Mouse (Mus musculus) embryonic facial prominence, embryonic 12.5 days (tissue): ENCODE measurements around the gene Stk39. TPM values are rescaled to one million over a fixed set of nuclear protein-coding genes. Genes with fewer than 3 reads are reported as not detected.

Experiments used
- ATAC-seq: fragments of 200-750 bp; cut with Nextera tagmentation; 2 replicates; pipeline ENCODE4 v1.8.0; 2017; ENCODE audit not compliant: insufficient number of reproducible peaks, insufficient read depth, low FRiP score, low TSS enrichment
- H3K27ac ChIP-seq: fragments of 300-500 bp; sonication (generic); 2 replicates; pipeline ENCODE4 v1.5.1; 2016; ENCODE audit warnings: mild to moderate bottlenecking
- H3K27me3 ChIP-seq: fragments of 300-500 bp; sonication (generic); 2 replicates; pipeline ENCODE4 v1.6.1; 2016; ENCODE audit warnings: mild to moderate bottlenecking, moderate library complexity
- H3K36me3 ChIP-seq: fragments of 300-500 bp; sonication (generic); 2 replicates; pipeline ENCODE4 v1.6.1; 2016; ENCODE audit warnings: mild to moderate bottlenecking
- H3K4me1 ChIP-seq: fragments of 300-500 bp; sonication (generic); 2 replicates; pipeline ENCODE4 v1.6.1; 2016
- H3K4me2 ChIP-seq: fragments of 300-500 bp; sonication (generic); replicated peaks from 2 replicates; pipeline ENCODE4 v1.6.1; 2016; ENCODE audit warnings: mild to moderate bottlenecking, moderate library complexity
- H3K4me3 ChIP-seq: fragments of 300-500 bp; sonication (generic); 2 replicates; pipeline ENCODE4 v1.5.1; 2016; ENCODE audit warnings: mild to moderate bottlenecking
- H3K9ac ChIP-seq: fragments of 300-500 bp; sonication (generic); 2 replicates; pipeline ENCODE4 v1.6.1; 2016; ENCODE audit warnings: mild to moderate bottlenecking, moderate library complexity
- H3K9me3 ChIP-seq: fragments of 300-500 bp; sonication (generic); 2 replicates; pipeline ENCODE4 v1.6.1; 2016; ENCODE audit warnings: mild to moderate bottlenecking, moderate library complexity
- WGBS: fragments of 180-500 bp; shearing (Covaris S2); methylation state at CpG from one replicate; pipeline ENCODE4 v1.1.7; 2016; 5-methylcytosine and 5-hydroxymethylcytosine counted together
- polyA plus RNA-seq: library from polyadenylated mRNA; unstranded; fragments of >200 nt; fragmentation: Nextera tagmentation; extraction: Ambion mirVana; gene quantifications from 2 replicates; pipeline ENCODE4 v1.2.1, GENCODE M21; 2016

Stk39 gene
- polyA plus RNA-seq, 1 experiment from 2014 or later, result 26.6 TPM

DNA sequence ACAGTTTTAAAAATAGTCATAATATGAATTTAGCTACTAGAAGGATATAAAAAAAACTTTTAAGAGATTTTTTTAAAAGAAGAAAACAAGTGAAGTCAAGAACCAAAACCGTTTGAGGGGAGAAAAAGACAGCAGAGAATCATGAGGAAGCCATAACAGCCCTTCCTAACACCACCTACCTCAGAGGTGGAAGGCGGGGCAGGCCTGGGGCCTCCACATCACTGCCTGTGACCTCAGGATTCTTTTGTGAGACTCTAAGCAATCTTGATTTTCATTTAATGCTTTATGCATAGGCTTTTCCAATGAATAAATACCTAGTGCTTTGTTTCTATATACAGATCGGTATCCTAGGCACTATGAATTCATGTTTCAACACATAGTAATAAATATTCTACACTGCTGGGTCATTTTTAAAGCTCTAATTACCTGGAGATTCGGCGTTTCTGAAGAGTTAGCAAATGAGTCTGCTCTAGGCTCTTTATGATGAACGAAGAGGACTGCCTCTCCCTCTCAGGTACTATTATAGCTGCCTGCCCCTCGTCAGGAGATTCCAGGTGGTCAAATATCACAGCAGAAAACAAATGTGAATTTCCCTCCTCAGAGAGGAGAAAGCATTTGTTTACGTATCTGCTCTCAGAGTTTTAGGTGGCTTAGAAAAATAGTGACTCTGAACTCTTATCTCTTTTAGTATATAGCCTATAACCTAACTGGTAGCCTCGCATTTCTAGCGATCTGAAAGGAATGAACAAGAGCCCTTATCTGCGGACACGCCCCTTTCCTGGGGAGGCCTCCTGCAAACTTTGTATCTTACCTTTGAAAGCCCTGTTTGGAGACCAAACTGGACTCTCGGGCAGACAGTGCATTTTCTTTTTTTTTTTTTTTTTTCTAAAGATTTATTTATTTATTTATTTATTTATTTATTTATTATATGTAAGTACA is 78.2 kb downstream of the Stk39 start:
- Histone ChIP-seq H3K27ac (no peak overlapping the region), H3K36me3 (peaks cover 4% of the 10 kb centered on the region; the same call in 1 of the 2 replicates), H3K27me3 (no peaks in the 10 kb centered on the region), H3K9ac (no peak overlapping the region), H3K4me1 (no peaks in the 10 kb centered on the region), H3K9me3 (no peaks in the 10 kb centered on the region), H3K4me3 (no peak overlapping the region), H3K4me2 (no peak overlapping the region)
- WGBS, result 82% methylated on average over 13 of the region's 13 CpGs
- ATAC-seq, result no peak

DNA sequence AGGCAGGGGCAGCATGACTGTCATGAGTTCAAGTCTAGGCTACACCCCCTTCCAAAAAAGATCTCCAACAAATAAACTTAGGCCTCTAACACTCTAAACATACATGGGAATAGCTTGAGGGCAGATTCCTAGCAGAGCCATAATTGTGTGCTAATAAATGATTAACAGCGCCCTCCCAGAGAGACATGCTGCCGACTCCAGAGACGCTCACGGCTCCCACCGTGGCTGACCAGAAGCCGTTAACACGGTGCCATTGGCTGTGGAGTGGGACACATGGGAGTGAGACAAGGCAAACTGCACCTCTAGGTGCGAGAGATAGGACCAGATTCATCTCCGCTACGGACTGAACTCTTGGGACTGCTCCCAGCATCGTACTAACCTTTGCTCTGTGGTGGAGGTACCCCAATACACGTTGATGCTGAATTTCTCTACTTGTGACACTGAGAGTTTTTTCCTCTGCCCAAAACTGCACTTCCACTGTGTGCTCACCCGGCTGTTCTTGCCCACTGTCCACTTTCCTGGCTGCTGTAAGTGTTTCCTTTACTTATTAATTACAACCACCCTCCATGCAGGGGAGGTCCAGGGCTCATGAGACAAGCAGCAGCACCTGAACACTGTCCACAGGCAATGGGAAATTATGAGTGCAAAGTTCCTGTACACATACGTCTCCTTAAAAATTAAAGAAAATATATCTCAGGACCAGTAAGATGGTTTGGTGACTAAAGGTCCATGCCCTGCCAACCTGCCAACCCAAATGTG is 84.1 kb downstream of the Stk39 start:
- Histone ChIP-seq H3K9ac (no peak overlapping the region), H3K4me1 (peaks cover 2% of the 10 kb centered on the region), H3K27ac (no peak overlapping the region), H3K9me3 (no peaks in the 10 kb centered on the region), H3K27me3 (no peaks in the 10 kb centered on the region), H3K4me2 (no peak overlapping the region), H3K36me3 (0 out of 2 replicates have a peak, but pooled peaks cover 6% of the 10 kb centered on the region), H3K4me3 (no peak overlapping the region)
- WGBS, result 90% methylated on average over 14 of the region's 14 CpGs
- ATAC-seq, result no peak

DNA sequence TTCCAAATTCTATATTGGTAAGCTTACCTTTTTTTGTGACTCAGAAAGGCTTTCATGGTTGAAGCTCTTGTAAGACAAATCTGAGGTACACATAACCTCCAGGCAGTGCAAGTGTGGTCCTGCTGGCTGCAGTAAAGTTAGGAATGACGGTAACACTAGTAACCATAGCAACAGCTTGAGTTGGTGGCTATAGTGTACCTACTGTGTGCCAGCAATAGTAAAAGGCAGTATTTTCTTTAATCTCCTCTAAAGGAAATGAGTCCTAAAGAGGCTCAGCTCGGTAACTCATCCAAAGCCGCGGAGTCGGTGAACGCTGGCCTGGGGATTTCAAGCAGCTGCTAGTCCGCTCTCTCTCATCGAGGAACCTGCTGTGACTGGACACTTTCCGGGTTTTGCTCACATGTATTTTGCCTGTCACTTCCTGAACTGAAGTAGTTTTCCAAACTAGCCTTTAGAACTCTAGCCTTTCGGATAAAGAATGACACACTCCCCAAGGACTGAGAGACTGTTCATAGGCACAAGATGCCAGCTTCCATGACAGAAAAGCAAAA is 85.7 kb downstream of the Stk39 start:
- H3K4me3 ChIP-seq, result no peak overlapping the region
- peaks cover 8% of the 10 kb centered on the region for H3K4me1 ChIP-seq
- no peak overlapping the region for H3K27ac ChIP-seq
- H3K27me3 ChIP-seq, result no peaks in the 10 kb centered on the region
- H3K9me3 ChIP-seq, result no peaks in the 10 kb centered on the region
- H3K9ac ChIP-seq, result no peak overlapping the region
- no peak overlapping the region for H3K4me2 ChIP-seq
- H3K36me3 ChIP-seq, result 0 out of 2 replicates have a peak, but pooled peaks cover 6% of the 10 kb centered on the region
- no peak for ATAC-seq
- WGBS, result 77% methylated on average over 10 of the region's 10 CpGs

DNA sequence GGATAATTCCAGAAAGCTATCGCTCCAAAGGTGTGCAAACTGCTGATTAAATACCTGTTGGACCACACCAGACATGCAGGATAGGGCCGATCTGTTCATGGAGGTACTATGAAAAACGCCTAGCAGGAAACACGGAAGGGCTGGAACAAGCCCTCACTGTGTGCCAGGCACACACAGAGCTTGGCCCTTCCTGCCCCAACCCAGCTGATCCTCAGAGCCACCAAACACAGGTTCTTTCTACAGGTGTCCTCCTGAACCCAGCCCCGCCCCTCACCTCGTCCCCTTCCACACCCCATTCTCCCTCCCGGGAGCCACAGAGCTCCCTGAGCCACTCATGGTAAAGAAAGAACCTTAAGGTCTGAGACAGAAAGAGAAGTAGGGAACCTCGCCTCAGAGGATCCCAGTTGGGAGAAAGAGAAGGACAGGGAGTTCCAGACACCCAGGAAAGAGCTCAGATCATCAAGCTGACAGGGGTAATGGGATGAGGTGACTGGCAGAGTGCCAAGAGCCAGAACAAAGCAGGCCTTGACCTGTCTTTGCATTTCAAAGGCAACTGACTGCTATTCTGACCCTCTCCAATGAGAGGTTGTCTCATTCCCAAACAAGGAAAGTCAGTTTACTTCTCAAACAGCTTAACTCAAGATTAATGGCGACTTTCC is 86.3 kb downstream of the Stk39 start:
- peaks cover 11% of the 10 kb centered on the region for H3K4me1 ChIP-seq
- H3K9me3 ChIP-seq, result no peaks in the 10 kb centered on the region
- H3K4me3 ChIP-seq, result no peak overlapping the region
- no peaks in the 10 kb centered on the region for H3K27me3 ChIP-seq
- ATAC-seq, result no peak
- H3K4me2 ChIP-seq, result no peak overlapping the region
- 0 out of 2 replicates have a peak, but pooled peaks cover 6% of the 10 kb centered on the region for H3K36me3 ChIP-seq
- H3K9ac ChIP-seq, result no peak overlapping the region
- no peak overlapping the region for H3K27ac ChIP-seq
- 81% methylated on average over 9 of the region's 9 CpGs for WGBS

DNA sequence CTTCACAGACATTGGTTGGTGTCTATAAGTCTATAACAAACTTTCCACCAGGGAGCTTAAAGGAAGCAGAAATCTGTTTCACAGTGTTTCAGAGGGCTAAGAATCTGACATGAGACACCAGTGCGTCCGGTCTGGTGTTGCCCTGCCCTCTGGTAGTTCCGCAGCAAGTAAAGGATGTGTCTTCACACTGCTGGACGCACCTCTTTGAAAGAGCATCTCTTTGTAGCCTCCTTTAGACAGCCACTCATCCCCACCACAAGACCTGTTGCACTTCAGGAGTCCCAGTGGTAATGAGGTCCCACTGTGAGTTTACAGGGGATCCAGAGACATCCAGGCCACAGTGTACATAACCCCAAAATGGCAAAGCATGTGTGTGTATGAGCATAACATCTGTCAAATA is 88.1 kb downstream of the Stk39 start:
- Histone ChIP-seq H3K27me3 (no peaks in the 10 kb centered on the region), H3K4me1 (peaks cover 17% of the 10 kb centered on the region), H3K4me2 (no peak overlapping the region), H3K9ac (no peak overlapping the region), H3K4me3 (no peak overlapping the region), H3K9me3 (no peaks in the 10 kb centered on the region), H3K36me3 (0 out of 2 replicates have a peak, but pooled peaks cover 6% of the 10 kb centered on the region), H3K27ac (no peak overlapping the region)
- WGBS, result 79% methylated on average over 4 of the region's 4 CpGs
- ATAC-seq, result no peak

DNA sequence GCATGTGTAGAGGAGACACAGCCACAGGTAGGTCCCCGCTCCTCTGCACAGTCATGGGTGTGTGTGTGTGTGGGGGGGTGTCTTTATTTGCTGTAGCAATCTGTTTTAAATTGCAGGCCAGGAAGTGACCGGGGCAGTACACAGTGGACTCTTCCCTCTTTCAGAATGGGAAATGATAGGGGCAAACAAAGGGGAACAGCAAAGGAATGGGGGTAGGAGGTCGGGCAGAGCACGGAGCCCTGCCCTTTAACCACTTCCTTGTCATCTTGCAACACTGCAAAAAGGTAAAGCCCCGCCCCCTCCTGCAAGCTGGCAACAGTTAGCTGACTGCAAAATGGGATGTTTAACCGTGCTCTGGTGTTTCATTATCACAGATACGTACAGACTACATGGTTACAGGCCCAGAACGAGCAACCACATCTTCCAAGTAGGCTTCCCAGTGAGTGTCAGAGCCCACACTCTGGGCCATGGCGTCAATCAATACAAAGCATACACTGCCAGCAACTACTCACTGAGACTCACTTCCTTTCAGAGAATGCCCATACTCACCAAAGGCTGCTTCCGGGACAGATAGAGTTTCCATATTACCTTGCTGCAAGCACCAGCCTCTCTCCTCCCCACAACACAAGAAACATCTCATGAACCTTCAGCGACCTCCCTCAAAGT is 89.5 kb downstream of the Stk39 start:
- H3K27ac ChIP-seq, result no peak overlapping the region
- no peak for ATAC-seq
- 0 out of 2 replicates have a peak, but pooled peaks cover 6% of the 10 kb centered on the region for H3K36me3 ChIP-seq
- no peaks in the 10 kb centered on the region for H3K9me3 ChIP-seq
- H3K4me3 ChIP-seq, result no peak overlapping the region
- no peak overlapping the region for H3K9ac ChIP-seq
- no peak overlapping the region for H3K4me2 ChIP-seq
- H3K27me3 ChIP-seq, result no peaks in the 10 kb centered on the region
- H3K4me1 ChIP-seq, result peaks cover 23% of the 10 kb centered on the region
- WGBS, result 53% methylated on average over 11 of the region's 11 CpGs

DNA sequence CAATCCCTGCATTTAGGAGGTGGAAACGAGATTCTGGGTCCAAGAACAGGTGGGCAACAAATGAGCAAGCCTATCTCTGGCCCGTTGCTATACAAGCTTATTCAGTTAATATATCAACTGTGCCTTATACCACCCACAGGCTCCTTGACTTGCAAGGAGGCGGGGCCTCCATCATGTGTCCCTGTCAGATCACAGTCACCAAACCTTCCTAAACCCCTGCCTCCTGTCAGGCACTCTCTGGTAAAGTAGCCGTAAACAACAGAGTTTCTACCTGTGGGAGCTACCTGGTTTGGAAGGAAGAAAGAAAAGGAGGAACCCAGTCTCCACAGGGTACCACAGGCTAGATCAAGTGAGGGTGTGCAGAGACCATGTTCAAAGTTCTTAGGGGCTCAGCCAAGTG is 90.2 kb downstream of the Stk39 start:
- no peaks in the 10 kb centered on the region for H3K9me3 ChIP-seq
- no peak overlapping the region for H3K4me2 ChIP-seq
- H3K4me1 ChIP-seq, result peaks cover 23% of the 10 kb centered on the region
- no peak overlapping the region for H3K9ac ChIP-seq
- 0 out of 2 replicates have a peak, but pooled peaks cover 6% of the 10 kb centered on the region for H3K36me3 ChIP-seq
- 81% methylated on average over 4 of the region's 4 CpGs for WGBS
- H3K4me3 ChIP-seq, result no peak overlapping the region
- no peak overlapping the region for H3K27ac ChIP-seq
- ATAC-seq, result no peak
- no peaks in the 10 kb centered on the region for H3K27me3 ChIP-seq

DNA sequence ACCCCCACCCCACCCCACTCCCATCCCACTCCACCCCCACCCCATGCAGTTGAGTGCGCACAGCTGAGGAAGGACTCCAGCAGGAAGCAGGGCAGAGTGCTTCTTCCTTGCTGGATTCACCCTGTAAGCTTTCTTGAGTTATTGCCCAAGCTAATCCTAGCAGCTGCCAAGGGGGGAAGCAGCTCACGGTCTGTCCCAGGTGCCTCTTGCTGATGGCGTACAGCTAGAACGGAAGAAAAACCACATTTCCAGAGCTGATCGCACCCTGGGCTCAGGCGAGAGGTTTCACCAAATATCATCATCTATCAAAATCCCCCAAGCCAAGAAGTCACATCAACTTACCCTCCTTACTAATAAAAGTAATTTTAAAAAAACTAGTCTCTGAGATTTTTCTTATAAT is 90.9 kb downstream of the Stk39 start:
- Histone ChIP-seq H3K4me3 (no peak overlapping the region), H3K4me2 (no peak overlapping the region), H3K4me1 (peaks cover 23% of the 10 kb centered on the region), H3K27me3 (no peaks in the 10 kb centered on the region), H3K27ac (no peak overlapping the region), H3K9me3 (no peaks in the 10 kb centered on the region), H3K36me3 (0 out of 2 replicates have a peak, but pooled peaks cover 6% of the 10 kb centered on the region), H3K9ac (no peak overlapping the region)
- no peak for ATAC-seq
- WGBS, result 57% methylated on average over 6 of the region's 6 CpGs

DNA sequence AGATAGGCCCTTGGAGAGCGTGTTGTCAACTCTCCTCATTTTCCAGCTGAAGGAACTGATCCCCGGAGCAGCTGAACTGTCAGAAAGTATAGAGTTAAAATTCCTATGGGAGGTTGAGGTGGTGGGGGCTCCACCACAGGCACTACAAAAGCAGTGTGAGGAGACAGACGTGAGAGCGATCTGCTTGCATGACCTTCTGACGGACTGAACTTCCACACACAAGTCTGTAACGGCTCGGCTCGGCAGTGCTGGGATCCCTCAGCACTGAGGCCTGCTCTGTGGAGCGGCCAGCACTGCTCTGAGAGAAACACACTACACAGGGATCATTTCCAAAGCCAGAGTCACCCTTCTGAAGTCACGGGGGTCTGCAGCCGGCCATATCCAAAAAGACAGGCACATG is 92.4 kb downstream of the Stk39 start:
- Histone ChIP-seq H3K27me3 (no peaks in the 10 kb centered on the region), H3K4me3 (no peak overlapping the region), H3K9me3 (no peaks in the 10 kb centered on the region), H3K4me1 (peaks cover 23% of the 10 kb centered on the region), H3K27ac (peak overlapping the region; percentile 9; the same call in 1 of the 2 replicates), H3K4me2 (no peak overlapping the region), H3K36me3 (no peaks in the 10 kb centered on the region), H3K9ac (no peak overlapping the region)
- 36% methylated on average over 11 of the region's 11 CpGs for WGBS
- peak; percentile 44; the same call in 1 of the 2 replicates for ATAC-seq

DNA sequence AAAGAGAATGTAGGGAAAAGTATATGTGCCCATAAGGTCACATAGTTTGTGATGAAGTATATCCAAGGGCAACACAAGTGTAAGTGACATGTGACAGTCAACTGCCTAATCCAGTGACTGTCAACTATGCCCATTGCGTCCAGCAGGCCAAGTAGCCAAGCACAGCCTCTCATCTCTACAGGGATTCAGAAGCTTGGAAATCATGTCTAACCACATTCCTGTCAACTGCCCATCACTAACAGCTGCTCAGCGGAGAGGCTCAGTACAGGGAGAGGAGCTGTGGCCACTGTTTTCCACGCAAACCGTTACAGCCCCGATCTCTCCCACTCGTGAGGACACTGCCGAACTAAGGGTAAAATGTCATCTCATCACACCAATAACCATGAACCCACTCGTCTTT is 93.7 kb downstream of the Stk39 start:
- no peaks in the 10 kb centered on the region for H3K9me3 ChIP-seq
- H3K4me2 ChIP-seq, result no peak overlapping the region
- 86% methylated on average over 8 of the region's 8 CpGs for WGBS
- no peak overlapping the region for H3K9ac ChIP-seq
- H3K36me3 ChIP-seq, result no peaks in the 10 kb centered on the region
- no peaks in the 10 kb centered on the region for H3K27me3 ChIP-seq
- no peak overlapping the region for H3K27ac ChIP-seq
- ATAC-seq, result no peak
- H3K4me3 ChIP-seq, result no peak overlapping the region
- H3K4me1 ChIP-seq, result peaks cover 23% of the 10 kb centered on the region

DNA sequence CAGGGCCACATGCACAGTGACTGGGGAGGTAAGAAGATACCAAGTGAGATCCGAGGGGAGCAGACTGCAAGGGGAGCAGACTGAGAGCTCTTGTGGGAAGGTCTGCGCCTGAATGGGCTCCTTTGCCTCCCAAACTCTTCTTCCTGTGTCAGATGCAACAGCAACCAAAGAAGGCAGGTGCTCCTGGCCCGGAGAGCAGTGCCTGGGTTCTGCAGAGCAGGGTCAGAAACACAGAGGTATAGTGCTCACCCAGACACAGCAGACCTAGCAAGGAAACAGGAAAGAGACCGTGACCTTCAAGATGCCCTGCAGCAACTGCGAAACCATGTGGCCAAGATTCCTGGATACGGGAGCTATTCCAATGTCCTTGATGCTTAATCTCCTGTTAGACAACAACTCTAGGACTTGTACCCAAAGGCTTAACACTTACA is 94.8 kb downstream of the Stk39 start:
- H3K9me3 ChIP-seq, result no peaks in the 10 kb centered on the region
- 59% methylated on average over 6 of the region's 6 CpGs for WGBS
- no peaks in the 10 kb centered on the region for H3K27me3 ChIP-seq
- H3K9ac ChIP-seq, result no peak overlapping the region
- peaks cover 15% of the 10 kb centered on the region; the same call in 1 of the 2 replicates for H3K4me1 ChIP-seq
- no peak overlapping the region for H3K27ac ChIP-seq
- no peak overlapping the region for H3K4me3 ChIP-seq
- H3K4me2 ChIP-seq, result no peak overlapping the region
- ATAC-seq, result no peak
- no peaks in the 10 kb centered on the region for H3K36me3 ChIP-seq
